Mouse (Mus musculus) 3T3-L1 (cell line): ENCODE data around the gene Gm44790.
A peak's percentile ranks its signal among the peaks of the same experiment; 100 is the strongest.
"Not testable (repeated sequence)": the region's sequence is repeated elsewhere in the genome, so short reads cannot be mapped to it uniquely, and the experiment has no call there.

ENCODE experiments used
- DNase-seq: peaks from one replicate; pipeline ENCODE4 v3.0.0-alpha.2; 2015; ENCODE audit warnings: low read depth, low spot score

Gm44790 gene

DNA sequence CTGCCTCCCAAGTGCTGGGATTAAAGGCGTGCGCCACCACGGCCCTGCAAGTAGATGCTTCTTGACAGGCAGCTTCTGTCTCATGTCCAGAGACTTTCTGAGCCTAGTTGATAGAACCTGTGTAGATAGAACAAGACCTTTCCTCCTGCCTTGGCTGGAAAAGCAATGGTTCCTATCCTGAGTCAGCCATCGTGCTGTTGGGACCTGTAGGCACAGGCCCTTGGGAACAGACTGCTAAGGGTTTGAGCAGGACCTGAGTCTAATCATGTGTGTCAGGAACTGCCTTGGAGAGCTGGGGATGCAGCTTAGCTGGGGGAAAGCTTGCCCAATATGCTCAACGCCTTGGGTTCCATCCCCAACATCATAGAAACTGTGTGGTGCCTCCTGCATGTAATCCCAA is 47.6 kb downstream of the Gm44790 start:
- no peak for DNase-seq

DNA sequence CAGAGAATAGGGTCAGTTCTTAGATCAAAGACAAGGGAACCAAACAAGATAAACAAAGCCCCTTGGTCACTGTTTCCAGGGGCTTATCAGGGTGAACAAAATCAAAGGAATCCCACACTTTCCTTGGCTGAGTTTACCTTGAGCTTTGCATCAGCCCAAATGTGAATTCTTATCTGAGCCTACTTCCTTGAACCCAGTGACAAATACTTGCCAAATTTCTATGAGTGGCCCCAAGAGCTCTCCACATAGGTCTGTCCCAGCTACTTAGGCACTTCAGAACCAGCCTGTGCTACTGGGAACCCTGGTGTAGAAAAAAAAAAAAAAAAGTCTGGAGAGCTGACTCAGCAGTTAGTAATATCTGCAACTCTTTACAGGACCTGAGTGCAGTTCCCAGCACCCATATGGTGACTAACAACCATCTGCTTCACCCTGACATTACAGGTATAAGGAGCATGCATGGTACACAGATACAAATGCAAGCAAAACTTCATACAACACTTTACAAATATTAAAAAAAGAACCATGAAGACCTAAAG is 48.3 kb downstream of the Gm44790 start:
- DNase-seq = no peak

DNA sequence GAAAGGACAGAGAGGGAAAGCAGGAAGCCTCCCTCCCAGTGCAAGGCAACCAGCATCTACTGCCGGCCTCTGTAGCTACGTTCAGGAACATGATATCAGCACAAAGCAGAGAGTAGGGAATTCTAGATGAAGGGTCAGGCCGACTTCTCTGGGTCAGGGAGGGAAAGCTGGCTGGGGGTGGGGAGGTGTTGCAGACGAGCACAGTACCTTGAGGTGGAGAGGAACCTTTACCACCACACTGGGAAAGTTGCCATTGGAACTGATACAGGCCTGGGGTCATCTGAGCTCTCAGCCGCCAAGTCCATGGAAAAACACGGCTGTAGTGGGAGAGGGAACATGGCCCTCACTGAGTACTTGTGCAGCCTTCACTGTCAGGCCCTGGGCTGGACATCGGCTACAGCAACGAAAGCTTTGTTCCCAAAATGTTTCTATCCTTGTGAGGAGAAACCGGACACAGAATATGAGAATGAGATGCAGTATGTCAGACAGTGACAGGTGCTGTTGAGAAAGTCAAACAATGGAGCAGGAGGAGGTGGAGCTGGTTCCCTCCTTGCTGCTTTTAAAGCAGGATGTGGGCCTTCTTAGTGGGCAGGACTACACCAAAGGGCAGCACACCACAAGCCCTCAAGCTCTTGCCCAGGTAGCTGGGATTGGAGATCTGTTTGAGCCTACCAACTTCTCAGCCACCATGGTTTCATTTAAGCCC is 49.2 kb downstream of the Gm44790 start:
- DNase-seq = no peak

DNA sequence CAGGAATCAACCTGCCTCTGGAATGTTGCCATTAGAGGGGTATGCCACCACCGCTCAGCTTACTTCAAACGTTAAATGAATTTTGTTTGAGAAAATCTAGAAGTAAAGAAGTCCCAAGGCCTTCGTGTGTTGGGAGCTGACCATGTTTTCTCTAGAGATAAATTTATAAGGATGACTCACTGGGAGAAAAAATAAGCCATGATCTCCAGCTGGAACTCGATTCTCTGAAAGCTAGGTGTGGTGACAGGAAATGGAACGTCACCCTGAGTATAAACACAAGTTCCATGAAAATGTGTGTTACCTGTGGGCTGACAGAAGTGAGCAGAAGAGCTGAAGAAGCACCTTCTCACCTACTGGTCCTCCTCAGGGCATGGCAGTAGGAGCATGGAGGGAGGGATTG is 50.5 kb downstream of the Gm44790 start:
- peak; percentile 53 for DNase-seq

DNA sequence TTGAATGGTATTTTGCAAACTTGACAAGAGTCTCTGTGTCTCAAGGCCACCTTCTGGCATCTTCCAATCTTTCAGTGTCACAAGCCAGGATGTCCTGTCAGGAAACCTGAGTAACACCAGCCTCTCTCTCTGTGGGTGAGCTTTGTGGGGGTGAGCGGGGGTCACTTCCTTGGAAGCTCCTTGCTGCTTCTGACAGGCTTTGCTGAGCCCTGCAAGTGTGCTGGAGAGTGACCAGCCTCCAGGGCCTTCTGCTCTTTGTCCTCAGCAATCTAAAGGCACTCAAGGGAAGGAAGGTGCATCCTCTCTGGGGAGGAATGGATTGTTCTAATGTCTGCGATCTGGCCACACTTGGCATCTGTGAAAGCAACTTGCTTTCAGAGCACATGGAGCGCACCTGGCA is 52.9 kb downstream of the Gm44790 start:
- no peak for DNase-seq

DNA sequence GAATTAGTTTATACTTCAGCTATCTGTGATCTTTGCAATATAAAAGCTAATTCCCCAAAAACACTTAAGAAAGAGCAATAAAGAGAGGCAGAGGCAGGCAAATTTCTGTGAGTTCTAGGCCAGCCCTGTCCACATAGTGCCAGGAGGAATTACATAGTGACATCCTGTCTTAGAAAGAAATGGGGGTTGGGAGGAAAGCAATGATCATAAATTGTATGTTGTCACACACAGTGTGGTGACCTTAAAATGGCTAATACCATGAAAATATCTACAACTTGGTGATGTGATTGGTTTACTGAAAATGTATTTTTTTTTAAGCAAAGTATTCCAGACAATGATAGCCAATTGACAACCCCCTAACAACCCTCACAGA is 53.3 kb downstream of the Gm44790 start:
- no peak for DNase-seq

DNA sequence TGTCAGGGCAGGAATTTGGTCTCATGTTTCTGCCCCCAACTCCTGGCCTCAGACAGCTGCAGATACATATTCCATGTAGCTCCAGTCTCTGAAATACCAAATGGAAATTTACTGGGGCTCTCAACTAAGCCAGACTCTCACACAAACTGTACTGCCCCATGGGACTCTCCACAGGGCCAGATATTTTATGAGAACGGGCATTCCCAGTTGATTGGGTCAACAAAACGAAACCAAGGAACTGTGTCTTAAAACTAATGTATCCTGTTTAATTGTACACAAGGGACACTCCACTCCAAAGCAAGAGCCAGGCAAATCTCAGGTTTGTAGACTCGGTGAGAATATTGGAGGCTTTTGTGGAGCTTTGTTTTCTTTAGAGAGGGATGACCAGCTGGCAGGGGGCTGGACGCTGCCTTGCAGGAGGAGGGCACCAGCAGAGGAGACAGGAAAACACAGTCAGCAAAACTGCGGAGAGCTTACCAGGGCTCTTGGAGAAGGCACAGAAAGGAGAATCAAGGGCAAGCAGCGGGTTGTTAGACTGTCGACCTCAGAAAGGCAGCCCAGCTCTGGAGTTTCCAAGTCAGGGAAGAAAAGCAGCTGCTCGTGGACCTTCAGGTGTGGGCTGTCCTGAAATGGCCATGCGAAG is 53.9 kb downstream of the Gm44790 start:
- peak; percentile 95 for DNase-seq

DNA sequence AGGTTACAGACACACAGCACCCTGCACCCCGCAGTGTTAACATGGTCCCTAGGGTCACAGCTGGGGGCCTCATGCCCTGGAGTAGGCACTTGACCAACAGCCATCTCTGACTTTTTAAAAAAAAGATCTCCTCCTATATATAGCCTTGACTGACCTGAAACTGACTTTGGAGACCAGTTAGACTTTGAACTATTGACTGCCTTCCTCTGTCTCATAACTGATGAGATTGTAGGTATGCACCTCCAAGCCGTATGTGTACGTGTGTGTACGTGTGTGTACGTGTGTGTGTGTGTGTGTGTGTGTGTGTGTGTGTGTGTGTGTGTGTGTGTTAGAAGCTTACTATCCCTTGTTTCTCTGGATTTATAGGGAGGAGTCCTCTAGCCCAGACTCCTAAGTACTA is 55.4 kb downstream of the Gm44790 start:
- no peak for DNase-seq

DNA sequence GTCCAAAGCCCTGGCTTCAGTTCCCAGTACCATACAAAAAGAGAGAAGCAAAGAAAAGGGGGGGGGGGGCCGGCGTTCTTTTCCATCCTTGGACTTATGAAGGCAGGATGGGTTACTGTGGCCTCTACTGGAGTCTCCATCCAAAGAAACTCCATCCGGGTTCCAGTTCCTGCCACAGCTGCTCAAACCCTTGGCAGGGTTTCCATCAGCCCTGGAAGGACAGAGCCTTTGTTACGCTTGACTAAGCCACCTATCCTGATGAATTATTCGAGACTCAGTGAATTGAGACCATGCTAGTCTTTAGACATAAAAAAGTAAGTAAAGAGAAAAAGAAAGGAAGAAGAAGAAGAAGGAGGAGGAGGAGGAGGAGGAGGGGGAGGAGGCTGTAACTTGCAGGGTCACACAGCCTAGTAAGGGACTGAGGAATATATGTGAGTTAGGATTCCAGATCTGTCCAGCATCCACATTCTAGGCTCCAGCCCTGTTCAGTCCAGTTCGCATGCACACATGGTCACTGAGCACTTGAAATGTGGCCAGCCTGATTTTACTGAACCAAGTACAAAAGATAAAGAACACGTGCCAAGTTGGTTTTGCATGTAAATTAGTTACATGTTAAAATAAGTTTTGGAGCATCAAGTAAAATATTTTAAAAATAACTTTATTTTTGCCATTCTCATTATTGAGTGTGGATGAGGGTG is 59.6 kb downstream of the Gm44790 start:
- DNase-seq = no peak

DNA sequence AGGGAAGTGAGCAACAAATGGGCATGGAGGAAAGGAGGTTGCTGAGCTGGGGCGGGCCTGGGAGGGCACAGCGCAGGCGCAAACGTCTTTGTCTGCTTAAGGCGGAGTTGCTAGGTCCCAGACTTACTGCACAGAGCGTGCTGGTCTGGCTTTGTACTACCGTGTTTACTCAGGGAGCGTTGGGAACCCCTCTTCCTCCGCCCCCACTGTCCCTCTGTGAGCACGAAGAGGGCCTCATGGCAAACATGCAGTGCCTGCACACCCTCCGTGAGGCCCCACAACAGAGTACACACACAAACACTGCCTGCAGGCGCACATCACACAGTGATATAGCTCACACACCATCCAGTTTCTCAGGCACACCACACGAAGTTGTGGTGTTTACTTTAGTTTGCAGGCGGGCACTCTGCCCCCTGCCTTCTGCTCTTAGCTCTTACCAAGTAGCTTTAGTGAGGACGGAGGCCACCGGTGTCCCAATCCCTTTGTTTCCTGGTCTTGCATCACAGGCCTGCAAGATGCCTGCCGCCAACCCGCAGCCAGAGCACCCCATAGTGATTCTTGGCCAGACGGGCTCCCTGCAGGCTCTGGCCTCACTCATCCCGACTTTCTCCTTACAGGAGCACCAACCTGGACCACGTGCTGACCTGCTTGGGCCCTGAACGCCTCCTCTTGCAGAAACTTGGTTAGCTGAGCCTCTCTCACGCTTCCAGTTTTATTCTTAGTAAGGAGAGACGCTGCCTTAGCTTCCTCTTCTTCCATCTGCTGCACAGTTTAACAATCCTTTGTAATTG is 61.1 kb downstream of the Gm44790 start:
- no peak for DNase-seq

DNA sequence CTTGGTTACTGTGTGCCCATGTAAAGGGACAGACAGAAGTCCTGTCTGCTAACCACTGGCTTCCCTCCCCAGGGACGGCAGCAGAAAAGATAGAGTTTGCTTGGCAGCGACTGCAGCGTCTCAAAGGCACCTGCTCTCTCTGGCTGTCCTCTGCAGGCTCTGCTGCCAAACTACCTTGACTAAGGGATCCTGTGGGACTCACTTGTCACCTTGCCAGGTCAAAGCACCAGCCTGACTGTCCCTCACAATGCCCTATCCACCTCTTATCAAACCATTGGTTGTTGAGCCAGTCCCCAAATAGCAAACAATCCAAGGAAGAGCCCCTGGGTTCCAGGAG is 61.7 kb downstream of the Gm44790 start:
- DNase-seq = no peak

DNA sequence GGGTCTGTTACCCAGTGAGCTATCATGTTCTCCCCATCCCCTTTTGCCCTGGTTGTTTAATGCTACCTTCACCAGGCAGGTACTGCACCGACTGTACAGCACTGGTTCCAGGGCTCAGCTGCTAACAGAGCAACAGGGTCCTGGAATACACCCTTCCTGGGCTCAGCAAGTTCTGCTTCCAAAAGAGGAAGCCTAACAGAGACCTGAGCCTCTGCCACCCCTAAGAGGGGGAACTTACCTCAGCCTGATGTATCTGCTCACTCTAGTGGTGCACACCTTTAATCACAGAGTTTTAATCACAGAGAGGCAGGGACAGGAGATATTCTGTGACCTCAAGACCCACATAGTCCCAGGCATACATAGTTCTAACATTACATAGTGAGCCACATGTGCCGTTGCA is 63.5 kb downstream of the Gm44790 start:
- no peak for DNase-seq

DNA sequence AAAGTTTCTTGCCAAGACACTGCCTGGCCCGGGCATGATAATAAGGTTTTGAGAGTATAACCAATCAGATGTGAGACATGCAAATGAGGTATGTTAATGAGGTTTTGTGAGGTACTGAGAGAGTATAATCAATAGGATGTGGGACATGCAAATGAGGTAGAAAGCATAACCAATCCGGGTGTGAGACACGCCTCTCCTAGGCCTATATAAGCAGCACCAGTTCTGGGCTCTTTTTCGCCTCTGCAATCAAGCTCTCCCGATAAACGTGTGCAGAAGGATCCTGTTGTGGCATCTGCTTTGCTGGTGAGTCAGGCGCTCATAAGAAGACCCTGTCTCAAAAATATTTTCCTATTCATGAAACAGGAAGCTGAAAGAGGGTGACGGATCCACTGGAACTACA is 64.0 kb downstream of the Gm44790 start:
- not testable (repeated sequence) for DNase-seq

DNA sequence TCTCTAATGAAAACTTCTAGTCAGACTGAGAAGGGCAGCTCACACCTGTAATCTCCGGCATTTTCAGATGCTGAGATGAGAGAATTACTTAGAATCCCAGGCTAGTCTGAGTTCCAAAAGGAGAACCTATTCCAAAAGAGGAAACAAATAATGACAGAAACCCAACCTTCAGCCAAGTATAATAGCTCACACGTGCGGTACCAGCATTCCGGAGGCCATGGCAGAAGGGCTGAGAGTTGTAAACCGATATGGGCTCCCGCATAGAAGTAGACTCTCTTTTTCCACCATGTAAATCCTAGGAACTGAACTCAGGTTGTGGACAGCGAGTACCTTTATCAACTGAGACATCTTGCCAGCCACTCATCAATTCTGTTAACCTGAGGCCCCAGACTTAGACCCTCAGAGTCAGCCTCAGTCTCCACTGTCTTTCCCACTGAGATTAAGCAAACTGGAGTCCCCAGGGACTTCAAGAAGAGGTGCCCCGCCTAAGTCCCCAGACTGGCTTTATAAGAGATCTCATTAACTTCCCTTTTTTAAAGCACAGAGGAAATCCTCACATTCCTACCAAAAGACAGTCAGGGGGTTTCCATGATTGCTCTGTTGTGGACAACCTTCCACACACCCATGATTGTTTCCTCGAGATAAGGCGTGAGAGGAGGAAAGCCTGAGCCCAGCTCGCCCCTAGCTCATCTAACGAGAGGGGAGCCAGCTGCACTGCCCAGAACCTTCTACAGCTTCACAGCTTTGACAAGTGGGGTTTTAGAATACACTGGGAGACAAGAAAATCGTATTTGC is 67.2 kb downstream of the Gm44790 start:
- no peak for DNase-seq

DNA sequence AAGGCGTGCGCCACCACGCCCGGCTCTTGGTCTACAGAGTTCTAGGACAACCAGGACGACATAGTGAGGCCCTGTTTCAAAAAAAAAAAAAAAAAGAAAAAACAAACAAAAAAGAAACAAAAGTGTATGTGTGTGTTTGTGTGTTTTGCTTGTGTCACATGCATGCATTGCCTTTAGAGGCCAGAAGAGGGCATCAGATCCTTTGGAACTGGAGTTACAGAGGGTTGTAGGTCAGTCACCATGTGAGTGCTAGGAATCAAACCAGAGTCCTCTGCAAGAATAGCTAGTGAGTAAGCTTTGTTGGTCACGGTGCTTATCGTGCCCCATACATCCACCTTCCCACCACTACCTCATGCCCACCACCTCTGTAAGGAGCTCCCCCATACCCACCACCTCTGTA is 68.3 kb downstream of the Gm44790 start:
- DNase-seq = no peak
